Mouse (Mus musculus) liver, adult 2 months (tissue): Measurements from ENCODE around the gene Alx3. TPM values are rescaled to one million over a fixed set of nuclear protein-coding genes. Genes with fewer than 3 reads are reported as not detected.
A peak's percentile ranks its signal among the peaks of the same experiment; 100 is the strongest.

ENCODE experiments used
- DNase-seq: peaks from one replicate; pipeline ENCODE4 v3.0.0-alpha.2; 2011; ENCODE audit warnings: low read depth, low spot score; ENCODE audit errors: extremely low read depth
- H3K27ac ChIP-seq: fragments of 200-500 bp; replicated peaks from 2 replicates; pipeline ENCODE4 v1.5.1; 2012; ENCODE audit warnings: low read depth, mild to moderate bottlenecking, control low read depth, inconsistent platforms, low read length; ENCODE audit not compliant: insufficient read depth
- H3K27me3 ChIP-seq: fragments of 200-500 bp; 2 replicates; pipeline ENCODE4 v1.6.1; 2012; ENCODE audit warnings: mild to moderate bottlenecking, moderate library complexity, low read length, inconsistent platforms; ENCODE audit not compliant: control insufficient read depth, insufficient read depth
- H3K36me3 ChIP-seq: fragments of 200-500 bp; 2 replicates; pipeline ENCODE4 v1.6.1; 2012; ENCODE audit warnings: low read length, inconsistent platforms; ENCODE audit not compliant: control insufficient read depth, insufficient read depth
- H3K4me1 ChIP-seq: fragments of 200-500 bp; 2 replicates; pipeline ENCODE4 v1.6.1; 2011; ENCODE audit warnings: low read length; ENCODE audit not compliant: control insufficient read depth, insufficient read depth
- H3K4me3 ChIP-seq: fragments of 200-500 bp; 2 replicates; pipeline ENCODE4 v1.5.1; 2011; ENCODE audit warnings: low read depth, mild to moderate bottlenecking, control low read depth, low read length, moderate library complexity; ENCODE audit not compliant: insufficient read depth
- H3K79me2 ChIP-seq: fragments of 200-500 bp; 2 replicates; pipeline ENCODE4 v1.6.1; 2012; ENCODE audit warnings: inconsistent platforms, mild to moderate bottlenecking, low read length, moderate library complexity; ENCODE audit not compliant: control insufficient read depth, insufficient read depth
- H3K9ac ChIP-seq: fragments of 200-500 bp; 2 replicates; pipeline ENCODE4 v1.6.1; 2012; ENCODE audit warnings: low read depth, mild to moderate bottlenecking, control low read depth, inconsistent platforms, low read length
- CTCF ChIP-seq: fragments of 200-500 bp; IDR thresholded peaks from 2 replicates; pipeline ENCODE4 v1.5.1; 2011; ENCODE audit warnings: low read depth, low read length, control low read depth
- POLR2A ChIP-seq: fragments of 200-500 bp; IDR thresholded peaks from 2 replicates; pipeline ENCODE4 v1.6.1; 2011; ENCODE audit warnings: low read length, control low read depth; ENCODE audit not compliant: insufficient read depth; ENCODE audit errors: extremely low read depth
- WGBS: fragments of 180-500 bp; shearing (Covaris S2); methylation state at CpG from one replicate; pipeline ENCODE4 v1.1.7; 2018; 5-methylcytosine and 5-hydroxymethylcytosine counted together
- polyA plus RNA-seq: library from polyadenylated mRNA; depleted of rRNA; stranded (reverse); fragments of >200 nt; gene quantifications from 2 replicates; pipeline ENCODE4 v1.2.3, GENCODE M21; 2012
- total RNA-seq: library from RNA; depleted of rRNA; stranded (reverse); fragments of >200 nt; gene quantifications from 2 replicates; pipeline ENCODE4 v1.2.3, GENCODE M21; 2014

Alx3 gene
- total and polyA plus RNA-seq, 2 experiments, result not detected

DNA sequence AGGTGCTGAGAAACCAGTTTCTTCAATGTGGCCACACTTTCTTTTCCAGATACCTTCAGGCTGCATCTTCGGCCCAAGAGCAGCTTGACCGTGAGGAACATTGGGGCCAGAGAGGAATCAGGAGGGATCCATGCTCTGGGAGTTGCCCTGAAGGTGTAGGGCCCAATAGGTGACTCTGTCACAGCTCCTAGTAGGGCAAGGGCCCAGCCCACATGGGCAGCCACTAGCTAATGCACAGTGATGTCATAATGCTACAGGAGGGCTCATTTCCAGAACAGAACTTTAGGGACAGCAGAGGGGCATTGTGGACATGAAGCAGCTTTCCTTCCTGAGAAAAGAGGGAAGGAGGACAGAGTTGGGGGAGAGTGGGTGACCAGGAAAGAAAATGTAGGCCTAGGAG lies 40.0 kb upstream of the Alx3 start, which contains the start of gene Ubl4b:
TSS of gene Ubl4b (minus strand) at position 232 of the 400 bp plus-strand sequence.
- Histone ChIP-seq H3K79me2 (no peaks in the 10 kb centered on the region), H3K4me3 (no peak within 1 kb of the TSS), H3K4me1 (no peaks in the 10 kb centered on the region), H3K9ac (no peak within 1 kb of the TSS), H3K36me3 (no peaks in the 10 kb centered on the region), H3K27ac (no peak within 1 kb of the TSS), H3K27me3 (no peaks in the 10 kb centered on the region)
- 87% methylated on average over 2 of the region's 2 CpGs for WGBS
- DNase-seq, result no peak
- TF ChIP-seq CTCF (no peak), POLR2A (no peak)

DNA sequence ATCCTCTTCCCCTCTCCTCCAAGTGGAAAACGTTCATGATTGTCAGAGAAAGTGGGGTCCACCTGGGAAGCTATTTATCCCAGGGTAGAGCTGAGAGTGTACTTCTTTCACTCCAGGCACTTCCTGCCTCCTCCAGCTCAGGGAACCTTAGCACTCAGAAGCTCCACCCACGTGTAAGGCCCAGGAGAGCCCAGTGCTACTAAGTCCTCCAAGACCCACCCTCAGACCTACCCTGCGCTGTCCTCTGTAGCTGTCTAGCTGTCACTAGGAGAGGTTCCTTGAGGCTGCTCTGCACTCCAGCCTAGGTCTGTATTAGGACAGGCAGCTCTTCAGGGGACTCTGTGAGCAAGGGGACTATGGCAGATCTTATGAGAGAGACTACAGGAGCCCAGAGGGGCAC lies 36.1 kb upstream of the Alx3 start:
- no peak overlapping the region for H3K9ac ChIP-seq
- no peak overlapping the region for H3K4me3 ChIP-seq
- no peak for DNase-seq
- no peaks in the 10 kb centered on the region for H3K4me1 ChIP-seq
- H3K36me3 ChIP-seq, result no peaks in the 10 kb centered on the region
- 45% methylated on average over 3 of the region's 3 CpGs for WGBS
- TF ChIP-seq CTCF, result no peak
- TF ChIP-seq POLR2A, result no peak
- no peaks in the 10 kb centered on the region for H3K27me3 ChIP-seq
- no peaks in the 10 kb centered on the region for H3K79me2 ChIP-seq
- H3K27ac ChIP-seq, result no peak overlapping the region

GRCm38 (mm10) chr3:107559183-107559582 lies 35.6 kb upstream of the Alx3 start:
- 1% methylated on average over 3 of the region's 3 CpGs for WGBS
- Histone ChIP-seq H3K4me3 (no peak overlapping the region), H3K79me2 (no peaks in the 10 kb centered on the region), H3K27ac (no peak overlapping the region), H3K36me3 (no peaks in the 10 kb centered on the region), H3K9ac (no peak overlapping the region), H3K4me1 (no peaks in the 10 kb centered on the region), H3K27me3 (no peaks in the 10 kb centered on the region)
- peak; percentile 51 for DNase-seq
- peak; percentile 100 for TF ChIP-seq CTCF
- no peak for TF ChIP-seq POLR2A

DNA sequence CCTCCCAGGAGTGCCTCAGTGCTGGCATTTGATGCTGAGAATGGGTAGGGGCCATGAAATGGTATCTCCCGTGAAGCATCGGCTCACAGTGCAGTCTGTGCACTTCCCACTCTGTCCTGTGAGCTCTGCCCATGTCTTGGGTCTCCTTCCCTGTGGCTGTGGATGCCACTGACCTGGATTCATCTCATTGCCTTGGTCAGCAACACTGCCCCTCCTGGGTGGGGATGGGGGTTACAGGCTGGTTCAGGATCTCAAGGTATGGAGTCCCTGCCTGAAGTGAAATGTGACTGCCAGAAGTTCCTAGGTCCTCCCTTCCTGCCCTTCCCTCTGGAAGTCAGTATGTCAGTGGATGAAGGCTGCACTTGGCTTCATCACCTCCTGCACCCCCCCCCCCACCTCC lies 32.7 kb upstream of the Alx3 start:
- Histone ChIP-seq H3K27ac (no peak overlapping the region), H3K4me1 (no peaks in the 10 kb centered on the region), H3K79me2 (no peaks in the 10 kb centered on the region), H3K36me3 (no peaks in the 10 kb centered on the region), H3K4me3 (no peak overlapping the region), H3K27me3 (no peaks in the 10 kb centered on the region), H3K9ac (no peak overlapping the region)
- no peak for DNase-seq
- no peak for TF ChIP-seq CTCF
- TF ChIP-seq POLR2A, result no peak
- 82% methylated on average over 2 of the region's 2 CpGs for whole genome bisulfite sequencing

DNA sequence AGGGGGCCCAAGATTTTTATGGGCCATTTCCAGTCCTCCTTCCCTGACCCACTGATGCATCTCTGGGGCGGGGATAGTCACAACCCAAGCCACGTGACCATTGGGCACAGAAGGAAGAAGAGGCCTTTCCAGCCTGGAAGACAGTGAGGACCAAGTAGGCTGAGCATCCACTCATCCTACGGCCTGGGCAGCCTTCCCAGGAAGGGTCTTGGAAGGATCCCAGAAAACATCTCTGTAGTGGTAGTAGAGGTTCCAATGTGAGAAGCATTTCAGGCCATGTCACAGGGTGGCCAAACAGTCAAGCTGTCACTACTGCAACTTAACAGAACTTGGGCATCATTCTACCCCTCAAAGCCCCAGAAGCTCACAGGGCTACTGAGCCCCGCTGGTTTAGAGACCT lies 32.2 kb upstream of the Alx3 start:
- TF ChIP-seq CTCF (no peak), POLR2A (no peak)
- 87% methylated on average over 4 of the region's 4 CpGs for WGBS
- Histone ChIP-seq H3K36me3 (no peaks in the 10 kb centered on the region), H3K4me3 (no peak overlapping the region), H3K79me2 (no peaks in the 10 kb centered on the region), H3K27me3 (no peaks in the 10 kb centered on the region), H3K27ac (no peak overlapping the region), H3K4me1 (no peaks in the 10 kb centered on the region), H3K9ac (no peak overlapping the region)
- no peak for DNase-seq

DNA sequence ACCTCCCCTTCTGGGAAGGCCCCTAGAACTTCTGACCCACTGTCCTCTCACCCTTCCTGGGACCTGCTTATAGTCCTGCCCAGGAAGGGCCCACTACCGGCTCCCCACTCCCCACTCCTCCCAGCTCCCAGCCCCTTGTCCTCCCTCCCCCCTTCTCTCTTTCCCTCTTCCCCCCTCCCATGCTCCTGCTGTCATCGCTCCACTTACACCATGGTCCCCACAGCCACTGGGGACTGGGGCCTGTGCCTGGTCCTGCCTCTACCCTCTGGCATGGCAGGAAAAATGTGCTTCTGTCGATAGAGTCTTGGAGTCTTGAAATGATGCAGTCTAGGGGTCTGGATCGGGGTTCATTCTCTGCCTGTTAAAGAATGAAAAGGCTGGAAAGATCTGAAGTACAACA lies 31.0 kb upstream of the Alx3 start:
- WGBS, result 60% methylated on average over 4 of the region's 4 CpGs
- DNase-seq, result no peak
- Histone ChIP-seq H3K36me3 (no peaks in the 10 kb centered on the region), H3K9ac (no peak overlapping the region), H3K27me3 (no peaks in the 10 kb centered on the region), H3K27ac (no peak overlapping the region), H3K4me1 (no peaks in the 10 kb centered on the region), H3K4me3 (no peak overlapping the region), H3K79me2 (no peaks in the 10 kb centered on the region)
- TF ChIP-seq POLR2A (no peak), CTCF (no peak)
